Mouse (Mus musculus) testis, postnatal 14 days (tissue): ENCODE measurements around the gene Tlx1.

ENCODE experiments used
- DNase-seq: peaks from one replicate; pipeline ENCODE4 v3.0.0; 2021; ENCODE audit warnings: low spot score

The Tlx1 gene

DNA sequence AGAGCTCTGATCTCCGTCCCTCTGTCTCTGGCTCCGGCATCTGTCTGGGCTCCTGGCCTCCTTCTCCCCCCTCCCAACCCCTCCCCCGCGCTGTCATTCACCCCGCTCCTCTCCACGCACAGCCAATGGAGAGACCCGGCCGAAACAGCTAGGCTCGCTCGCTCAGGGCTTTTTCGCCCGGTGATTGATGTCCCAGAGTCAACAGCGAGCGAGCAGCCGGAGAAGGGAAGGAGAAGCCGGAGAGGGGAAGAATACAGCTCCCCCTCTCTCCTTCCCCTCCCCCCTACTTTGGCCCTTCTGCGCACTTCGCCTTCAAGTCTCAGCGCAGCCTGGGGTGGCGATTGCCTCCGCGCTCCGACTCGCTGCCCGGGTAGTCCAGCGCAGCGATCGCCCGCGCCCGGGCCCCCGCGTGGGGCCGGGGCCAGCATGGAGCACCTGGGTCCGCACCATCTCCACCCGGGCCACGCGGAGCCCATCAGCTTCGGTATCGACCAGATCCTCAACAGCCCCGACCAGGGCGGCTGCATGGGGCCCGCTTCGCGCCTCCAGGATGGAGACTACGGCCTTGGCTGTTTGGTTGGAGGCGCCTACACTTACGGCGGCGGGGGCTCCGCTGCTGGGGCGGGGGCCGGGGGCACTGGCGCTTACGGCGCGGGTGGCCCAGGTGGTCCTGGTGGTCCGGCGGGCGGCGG is at the start of gene Tlx1:
Gene Tlx1 (plus strand): TSS at position 191 of the 692 bp plus-strand sequence.
- DNase-seq = no peak

- no peak for DNase-seq
Measured at GRCm38 (mm10) chr19:45105591-45105990, 44.9 kb upstream of the Tlx1 start.

DNA sequence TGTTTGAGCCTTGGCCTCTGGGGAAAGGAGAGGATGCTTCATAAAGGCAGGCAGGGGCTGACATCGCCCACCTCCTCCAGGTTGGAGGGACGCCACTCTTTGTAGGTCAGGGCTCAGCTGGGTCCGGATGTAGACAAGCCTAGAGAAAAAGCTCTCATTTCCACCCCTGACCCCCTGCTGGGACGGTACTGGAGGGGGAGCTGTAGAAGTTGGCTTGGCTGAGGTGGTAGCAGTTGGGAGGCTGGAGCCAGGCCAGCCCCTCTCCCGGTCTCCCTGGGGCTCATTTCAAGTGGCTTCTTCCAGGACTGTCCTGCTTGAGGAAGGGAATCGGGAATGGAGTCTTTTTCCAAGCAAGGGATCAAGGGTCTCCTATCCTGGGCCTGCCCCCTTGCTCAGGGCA is 43.8 kb upstream of the Tlx1 start:
- DNase-seq = no peak

DNA sequence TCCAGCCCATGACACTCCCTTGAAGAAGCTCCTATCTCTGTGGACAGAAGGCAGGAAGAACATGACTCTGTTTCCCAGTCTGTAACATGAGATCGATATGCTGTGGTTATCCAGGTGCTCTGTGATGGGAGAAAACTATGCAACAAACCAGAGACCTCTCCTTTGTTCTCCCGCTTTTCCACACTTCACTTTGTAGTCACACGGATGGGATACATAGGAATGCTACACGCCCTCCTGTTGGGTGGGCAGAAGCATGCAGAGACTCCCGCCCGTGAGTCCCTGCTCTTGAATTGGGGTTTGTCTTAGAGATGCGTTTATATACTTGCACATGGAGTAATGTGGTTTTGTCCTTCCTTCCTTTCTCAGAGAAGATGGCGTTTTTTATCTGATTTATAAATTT is 39.8 kb upstream of the Tlx1 start:
- DNase-seq = no peak

DNA sequence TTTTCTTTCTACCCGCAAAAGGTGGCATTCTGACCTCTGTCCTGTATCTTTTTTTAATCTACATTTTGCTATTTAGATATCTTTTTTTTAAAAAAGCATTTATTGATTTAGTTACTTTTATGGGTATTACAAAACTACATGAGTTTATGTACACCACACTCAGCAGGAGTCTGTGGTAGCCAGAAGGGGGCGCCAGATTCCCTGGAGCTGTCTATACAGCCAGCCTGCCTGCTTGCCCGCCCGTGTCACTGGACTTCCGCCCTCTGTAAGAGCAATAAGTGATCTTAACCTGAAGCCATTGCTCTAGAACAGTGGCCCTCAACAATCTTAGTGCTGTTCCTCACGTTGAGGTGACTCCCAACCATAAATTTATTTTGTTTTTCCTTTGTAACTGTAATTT is 38.0 kb upstream of the Tlx1 start:
- no peak for DNase-seq

GRCm38 (mm10) chr19:45113791-45114460 is 36.6 kb upstream of the Tlx1 start:
- DNase-seq = no peak

DNA sequence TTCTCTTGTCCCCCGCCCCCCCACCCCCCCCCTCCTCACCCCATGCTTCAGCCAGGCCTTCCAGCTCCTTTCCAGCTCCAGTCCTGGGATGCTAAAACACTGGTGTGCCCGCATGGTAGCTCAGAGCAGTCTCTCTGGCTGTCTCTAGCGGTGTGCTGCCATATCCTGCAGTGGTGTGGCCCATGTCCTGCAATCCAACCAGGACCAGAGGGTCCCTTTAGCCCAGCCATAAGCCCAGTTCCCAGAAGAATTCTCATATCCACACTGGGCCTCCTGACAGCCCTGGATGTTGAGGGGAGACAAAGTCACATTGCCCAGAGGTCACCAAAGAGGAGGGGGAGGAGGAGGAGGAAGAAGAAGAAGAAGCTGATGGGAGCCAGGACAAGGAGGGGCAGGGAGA is 35.7 kb upstream of the Tlx1 start:
- DNase-seq = no peak

DNA sequence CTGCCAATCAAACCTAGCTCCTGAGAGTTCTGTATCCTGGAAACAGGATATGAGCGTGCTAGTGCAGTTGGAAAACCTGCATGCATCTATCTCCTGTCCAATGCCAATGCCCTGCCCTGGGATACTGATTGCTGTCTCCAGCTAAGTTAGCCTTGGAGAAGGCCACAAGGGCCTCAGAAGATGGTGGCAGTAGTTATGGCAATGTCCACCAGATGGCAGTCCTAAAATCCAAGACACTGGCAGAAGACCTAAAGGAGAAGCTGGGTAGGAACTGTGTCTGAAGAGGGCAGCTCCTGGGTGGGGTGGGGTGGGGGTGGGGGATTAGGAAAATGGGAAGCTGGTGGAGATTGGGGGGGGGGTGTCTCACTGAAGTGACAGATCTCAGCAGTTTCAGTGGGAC is 33.7 kb upstream of the Tlx1 start:
- no peak for DNase-seq

DNA sequence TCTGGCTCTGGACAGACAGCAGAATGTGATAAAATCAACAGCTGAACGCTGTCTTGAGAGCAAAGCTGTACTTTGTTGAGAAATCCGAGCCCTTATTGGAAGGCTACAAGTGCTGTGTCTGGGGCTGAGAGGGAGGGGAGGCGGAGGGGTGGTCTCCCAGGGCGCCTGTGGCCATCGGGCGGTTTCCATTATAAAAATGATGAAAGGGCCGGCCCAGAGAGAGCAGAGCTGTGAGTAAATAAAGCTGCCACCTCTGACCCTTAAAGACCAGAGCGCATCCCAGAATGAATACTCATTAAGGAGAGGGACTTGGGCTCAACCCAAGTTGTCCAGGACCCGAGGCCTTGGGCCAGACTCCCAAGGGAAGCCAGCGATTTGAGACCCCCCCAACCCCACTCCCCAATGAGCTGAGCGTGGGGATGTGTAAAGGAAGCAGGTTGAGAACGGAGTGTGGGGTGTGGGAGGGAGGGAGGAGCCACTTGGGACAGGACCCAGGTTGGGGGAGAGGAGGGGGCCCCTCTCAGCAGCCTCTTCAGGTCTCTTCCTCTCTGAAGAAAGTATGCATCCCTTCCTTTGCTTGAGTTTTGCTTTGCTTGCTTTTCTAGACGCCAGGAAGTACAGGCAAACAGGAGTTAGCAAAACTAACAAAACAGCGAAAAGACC is 18.4 kb upstream of the Tlx1 start:
- no peak for DNase-seq

DNA sequence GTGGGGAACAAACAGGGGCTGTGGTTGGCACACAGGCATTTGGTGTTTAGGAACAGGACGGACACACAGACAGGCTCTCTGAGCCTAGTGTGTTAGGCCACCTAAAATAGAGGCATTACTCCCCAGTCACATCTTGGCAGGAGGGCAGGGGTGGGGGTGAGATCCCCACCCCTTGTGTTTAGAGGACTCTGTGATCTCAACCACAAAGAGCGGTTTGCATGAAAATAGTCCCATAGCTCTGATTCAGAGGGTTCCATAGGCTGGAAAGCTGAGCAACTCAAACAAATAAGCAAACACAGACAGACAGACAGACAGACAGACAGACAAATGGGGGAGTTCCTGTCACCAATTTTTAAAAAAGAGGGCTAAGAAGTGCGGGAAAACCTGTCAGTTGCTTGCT is 7.9 kb upstream of the Tlx1 start:
- DNase-seq = no peak

DNA sequence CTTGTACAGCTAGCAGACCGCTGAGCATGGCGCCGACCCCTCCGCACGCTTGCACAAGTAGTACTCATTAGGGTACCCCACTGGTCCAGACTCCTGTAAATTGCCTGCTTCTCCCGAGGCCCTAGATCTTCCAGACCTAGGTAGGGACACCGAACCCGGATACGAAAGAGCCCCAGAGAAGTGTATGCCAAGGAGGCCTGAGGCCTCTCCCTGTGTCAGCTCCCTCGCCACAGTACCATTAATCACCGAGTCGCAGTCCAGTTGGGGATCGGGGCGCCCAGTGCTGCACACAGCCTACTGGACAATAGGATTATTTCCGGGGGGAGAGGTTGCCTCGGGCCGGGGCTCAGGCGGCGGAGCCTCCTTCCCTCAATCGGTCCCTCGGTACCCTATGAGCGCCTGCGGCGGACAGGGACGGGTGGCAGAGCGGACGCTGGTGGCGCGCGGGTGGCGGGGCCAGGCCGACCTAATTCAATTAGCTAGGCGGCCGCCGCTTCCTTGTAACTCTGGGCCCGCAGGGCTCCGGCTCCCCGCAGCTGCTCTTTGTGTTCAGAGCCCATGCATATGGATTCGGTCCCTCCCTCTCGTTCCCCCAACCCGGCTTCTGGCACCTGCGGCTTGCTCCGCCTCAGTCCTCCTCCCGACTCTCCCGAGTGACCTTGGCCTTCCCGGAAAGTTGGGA is 7.1 kb upstream of the Tlx1 start:
- no peak for DNase-seq

DNA sequence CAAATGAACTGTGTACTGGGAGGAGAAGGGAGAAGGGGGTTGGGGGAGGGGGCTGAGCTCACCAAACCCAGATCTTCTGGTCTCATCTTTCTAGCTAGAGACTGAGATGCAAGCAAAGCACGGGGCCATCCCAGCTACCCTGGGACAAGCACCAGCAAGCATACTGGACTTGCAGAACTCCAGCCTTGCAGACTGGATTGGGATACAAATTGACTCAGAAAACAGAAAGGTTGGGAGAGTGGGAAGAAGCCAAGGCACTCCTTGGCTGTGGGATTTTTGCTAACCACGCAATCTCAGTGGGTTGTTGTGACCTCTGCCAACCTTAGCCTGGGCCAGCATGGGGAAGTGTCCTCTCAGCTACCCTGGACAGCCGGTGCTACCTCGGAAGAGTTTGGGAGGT is 3.4 kb upstream of the Tlx1 start:
- no peak for DNase-seq

GRCm38 (mm10) chr19:45151361-45152182 is 1.1 kb downstream of the Tlx1 start:
- DNase-seq = no peak

- DNase-seq = no peak
Measured at GRCm38 (mm10) chr19:45152183-45152650, 1.7 kb downstream of the Tlx1 start.

GRCm38 (mm10) chr19:45153311-45154058 is 3.0 kb downstream of the Tlx1 start:
- DNase-seq = no peak

DNA sequence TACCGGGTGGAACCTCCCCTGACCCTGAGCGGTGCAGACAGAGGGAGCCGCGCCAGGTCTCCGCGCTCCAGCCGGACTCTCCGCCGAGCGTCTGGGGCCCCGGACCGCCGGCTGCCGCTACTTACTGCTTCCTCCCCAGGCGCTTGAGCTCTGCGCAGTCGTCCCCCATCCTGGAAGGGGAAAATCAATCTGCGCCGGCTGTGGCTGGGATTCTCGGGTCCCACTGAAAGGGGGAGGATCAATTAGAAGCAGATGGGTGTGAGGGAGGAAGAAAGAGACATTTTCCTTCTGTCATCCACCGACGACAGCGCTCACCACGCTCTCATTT is 3.5 kb downstream of the Tlx1 start:
- no peak for DNase-seq

DNA sequence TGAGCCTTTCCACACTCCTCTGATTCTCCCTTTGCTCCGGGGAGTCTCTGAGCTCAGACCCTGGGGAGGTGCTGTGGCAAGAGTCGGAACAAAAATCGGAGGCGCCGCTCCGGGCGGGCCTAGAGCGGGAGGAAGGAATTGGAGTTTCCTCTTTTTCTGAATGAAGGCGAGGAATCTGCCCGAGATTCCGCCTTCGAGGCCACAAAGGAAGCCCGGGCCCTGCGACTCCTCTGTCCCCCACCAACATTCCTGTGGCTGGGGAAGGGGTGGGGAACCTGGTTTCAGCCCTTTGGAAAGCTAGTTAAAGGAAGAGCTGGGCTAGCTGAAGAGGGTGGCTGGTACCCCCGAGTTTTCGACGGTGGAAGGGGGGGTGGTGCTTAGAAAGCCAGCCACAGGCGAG is 4.0 kb downstream of the Tlx1 start:
- no peak for DNase-seq

DNA sequence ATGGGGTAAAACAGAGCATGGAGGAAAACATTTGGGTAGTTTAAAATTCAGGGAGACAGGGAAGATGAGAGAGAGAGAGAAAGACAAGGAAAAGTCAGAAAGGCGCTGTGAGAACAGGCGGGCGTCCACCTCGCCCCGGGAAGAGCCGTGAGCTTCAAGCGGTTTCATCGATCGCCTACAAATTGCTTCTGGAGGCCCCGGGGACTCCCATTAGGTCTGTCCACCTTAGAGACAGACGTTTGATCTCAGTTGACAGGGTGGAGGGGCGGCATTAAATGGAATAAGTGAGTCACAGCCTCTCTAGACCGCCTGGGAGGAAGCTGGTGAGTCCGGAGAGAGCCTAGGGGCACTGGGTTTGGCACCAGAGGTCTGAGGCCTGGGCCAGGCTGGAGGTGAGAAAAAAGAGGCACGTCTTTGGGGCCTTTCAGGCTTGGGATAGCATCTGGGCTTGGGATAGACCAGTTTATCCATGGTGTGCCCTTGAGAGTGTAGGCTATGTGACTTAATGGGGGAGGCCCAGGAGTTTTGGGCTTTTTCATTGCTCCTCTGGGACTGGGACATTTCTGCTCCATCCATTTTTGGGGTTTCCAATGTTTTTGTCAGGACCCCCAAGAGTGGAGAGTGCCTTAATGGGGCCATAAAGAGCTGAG is 4.8 kb downstream of the Tlx1 start:
- no peak for DNase-seq

DNA sequence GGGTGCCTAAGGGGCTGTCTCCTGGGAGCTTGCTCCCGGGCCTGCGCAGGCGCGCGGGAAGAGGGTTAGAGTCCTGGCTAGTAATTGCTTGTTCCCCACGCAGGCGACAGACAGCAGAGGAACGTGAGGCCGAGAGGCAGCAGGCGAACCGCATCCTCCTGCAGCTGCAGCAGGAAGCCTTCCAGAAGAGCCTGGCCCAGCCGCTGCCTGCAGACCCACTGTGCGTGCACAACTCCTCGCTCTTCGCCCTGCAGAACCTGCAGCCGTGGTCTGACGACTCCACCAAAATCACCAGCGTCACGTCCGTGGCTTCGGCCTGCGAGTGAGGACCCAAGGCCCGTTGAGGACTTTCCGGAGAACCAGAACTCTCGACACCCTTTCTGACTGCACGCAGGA is 5.3 kb downstream of the Tlx1 start:
- no peak for DNase-seq

DNA sequence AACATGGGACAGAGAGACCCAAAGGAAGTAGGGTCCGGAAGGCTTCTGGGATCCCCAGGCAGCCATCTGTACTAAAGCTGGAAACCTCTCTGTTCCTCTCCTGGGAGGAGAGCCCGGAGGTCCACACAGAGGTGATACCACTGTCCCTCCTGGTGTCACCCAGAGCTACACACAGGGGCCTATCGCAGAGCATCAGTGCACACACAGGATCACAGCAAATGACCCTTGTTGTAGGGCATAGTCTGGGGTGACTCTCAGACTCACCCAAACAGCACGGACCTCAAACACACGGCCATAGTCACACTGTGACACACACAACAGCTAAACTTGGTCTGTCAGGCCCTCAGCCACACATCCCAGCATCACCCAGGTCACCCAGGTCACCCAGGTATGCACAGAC is 5.9 kb downstream of the Tlx1 start:
- DNase-seq = no peak

DNA sequence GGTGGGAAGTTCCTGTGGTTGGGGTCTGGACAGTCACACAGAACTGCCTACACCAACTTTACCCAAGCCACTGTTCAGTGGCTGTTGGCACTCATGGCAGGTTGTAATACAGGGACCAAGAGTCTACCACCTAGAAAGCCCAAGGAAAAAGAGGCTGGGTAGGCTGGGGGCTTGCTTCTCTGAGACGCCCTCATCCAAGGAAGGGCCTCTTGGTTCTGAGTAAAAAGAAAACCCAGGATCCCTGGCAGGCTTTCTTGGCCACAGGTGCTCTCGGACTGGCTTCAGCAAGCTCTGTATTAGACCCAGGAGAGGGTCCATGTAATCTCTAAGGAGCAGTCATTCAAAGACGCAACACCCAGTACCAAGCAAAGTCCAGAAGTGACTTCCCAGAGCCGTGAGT is 7.7 kb downstream of the Tlx1 start:
- DNase-seq = no peak
